Mouse (Mus musculus): ENCODE results near the gene Mtus2. TPM values are rescaled to one million over a fixed set of nuclear protein-coding genes. Genes with fewer than 3 reads are reported as not detected.

The Mtus2 gene
- polyA plus RNA-seq, 1 experiment, result 33.3 TPM

- no peak for TF ChIP-seq POLR2A (IDR thresholded peaks at IDR 0.05; ENCODE audit: borderline replicate concordance, insufficient read depth, low read length)
- TF ChIP-seq CTCF (IDR thresholded peaks at IDR 0.05; ENCODE audit: borderline replicate concordance, insufficient read depth, low read depth, low read length), result no peak
- Histone ChIP-seq H3K4me1 (ENCODE audit: control insufficient read depth, insufficient read depth, low read length) (peaks cover 5% of the 10 kb centered on the region; the same call in 1 of the 2 replicates), H3K4me3 (replicated peaks; ENCODE audit: insufficient read depth, low read depth, low read length) (no peak overlapping the region), H3K27ac (ENCODE audit: insufficient read depth, low read length) (no peak overlapping the region), H3K27me3 (ENCODE audit: control insufficient read depth, insufficient read depth, low read length) (no peaks in the 10 kb centered on the region)
- no peak for DNase-seq
- WGBS, result 68% methylated on average over 16 of the region's 16 CpGs
Observed at GRCm38 (mm10) chr5:148360922-148361758, 404.0 kb downstream of the Mtus2 start.

GRCm38 (mm10) chr5:148361759-148362010 is 404.6 kb downstream of the Mtus2 start:
- H3K4me3 ChIP-seq (replicated peaks; ENCODE audit: insufficient read depth, low read depth, low read length), result no peak overlapping the region

GRCm38 (mm10) chr5:148362296-148362695 is 405.2 kb downstream of the Mtus2 start:
- WGBS, result 94% methylated on average over 7 of the region's 7 CpGs
- Histone ChIP-seq H3K4me3 (replicated peaks; ENCODE audit: insufficient read depth, low read depth, low read length) (no peak overlapping the region), H3K27ac (ENCODE audit: insufficient read depth, low read length) (no peak overlapping the region), H3K27me3 (ENCODE audit: control insufficient read depth, insufficient read depth, low read length) (no peaks in the 10 kb centered on the region), H3K4me1 (ENCODE audit: control insufficient read depth, insufficient read depth, low read length) (peaks cover 5% of the 10 kb centered on the region; the same call in 1 of the 2 replicates)
- DNase-seq, result no peak
- TF ChIP-seq POLR2A (IDR thresholded peaks at IDR 0.05; ENCODE audit: borderline replicate concordance, insufficient read depth, low read length) (no peak), CTCF (IDR thresholded peaks at IDR 0.05; ENCODE audit: borderline replicate concordance, insufficient read depth, low read depth, low read length) (no peak)

More at GRCm38 (mm10) chr5:148361759-148362010, 404.6 kb downstream of the Mtus2 start:
- Histone ChIP-seq H3K27ac (ENCODE audit: insufficient read depth, low read length) (no peak overlapping the region), H3K27me3 (ENCODE audit: control insufficient read depth, insufficient read depth, low read length) (no peaks in the 10 kb centered on the region), H3K4me1 (ENCODE audit: control insufficient read depth, insufficient read depth, low read length) (peaks cover 5% of the 10 kb centered on the region; the same call in 1 of the 2 replicates)
- TF ChIP-seq POLR2A (IDR thresholded peaks at IDR 0.05; ENCODE audit: borderline replicate concordance, insufficient read depth, low read length), result no peak
- TF ChIP-seq CTCF (IDR thresholded peaks at IDR 0.05; ENCODE audit: borderline replicate concordance, insufficient read depth, low read depth, low read length), result no peak
- DNase-seq, result no peak
- 59% methylated on average over 3 of the region's 3 CpGs for WGBS

- H3K27me3 ChIP-seq (ENCODE audit: control insufficient read depth, insufficient read depth, low read length), result no peaks in the 10 kb centered on the region
- DNase-seq, result no peak
- peaks cover 5% of the 10 kb centered on the region; the same call in 1 of the 2 replicates for H3K4me1 ChIP-seq (ENCODE audit: control insufficient read depth, insufficient read depth, low read length)
- TF ChIP-seq CTCF (IDR thresholded peaks at IDR 0.05; ENCODE audit: borderline replicate concordance, insufficient read depth, low read depth, low read length) (no peak), POLR2A (IDR thresholded peaks at IDR 0.05; ENCODE audit: borderline replicate concordance, insufficient read depth, low read length) (no peak)
- H3K27ac ChIP-seq (ENCODE audit: insufficient read depth, low read length), result no peak overlapping the region
- WGBS, result 68% methylated on average over 22 of the region's 22 CpGs
- H3K4me3 ChIP-seq (replicated peaks; ENCODE audit: insufficient read depth, low read depth, low read length), result no peak overlapping the region
Observed at GRCm38 (mm10) chr5:148363441-148364113, 406.5 kb downstream of the Mtus2 start.

Other genes starting within 250 kb of the Mtus2 start
- 21.4 and 24.7 TPM in 2 replicates for gene Flt1, start 231.3 kb upstream of the Mtus2 start, polyA plus RNA-seq (2012; rRNA removed)
- gene Pomp, start 96.9 kb upstream of the Mtus2 start, polyA plus RNA-seq (2012; rRNA removed), result 254 and 260 TPM in 2 replicates
- 27.9 and 28.2 TPM in 2 replicates for gene Slc46a3, start 62.5 kb upstream of the Mtus2 start, polyA plus RNA-seq (2012; rRNA removed)